Mouse (Mus musculus): ENCODE results near the gene Nsfl1c.

The Nsfl1c gene

DNA sequence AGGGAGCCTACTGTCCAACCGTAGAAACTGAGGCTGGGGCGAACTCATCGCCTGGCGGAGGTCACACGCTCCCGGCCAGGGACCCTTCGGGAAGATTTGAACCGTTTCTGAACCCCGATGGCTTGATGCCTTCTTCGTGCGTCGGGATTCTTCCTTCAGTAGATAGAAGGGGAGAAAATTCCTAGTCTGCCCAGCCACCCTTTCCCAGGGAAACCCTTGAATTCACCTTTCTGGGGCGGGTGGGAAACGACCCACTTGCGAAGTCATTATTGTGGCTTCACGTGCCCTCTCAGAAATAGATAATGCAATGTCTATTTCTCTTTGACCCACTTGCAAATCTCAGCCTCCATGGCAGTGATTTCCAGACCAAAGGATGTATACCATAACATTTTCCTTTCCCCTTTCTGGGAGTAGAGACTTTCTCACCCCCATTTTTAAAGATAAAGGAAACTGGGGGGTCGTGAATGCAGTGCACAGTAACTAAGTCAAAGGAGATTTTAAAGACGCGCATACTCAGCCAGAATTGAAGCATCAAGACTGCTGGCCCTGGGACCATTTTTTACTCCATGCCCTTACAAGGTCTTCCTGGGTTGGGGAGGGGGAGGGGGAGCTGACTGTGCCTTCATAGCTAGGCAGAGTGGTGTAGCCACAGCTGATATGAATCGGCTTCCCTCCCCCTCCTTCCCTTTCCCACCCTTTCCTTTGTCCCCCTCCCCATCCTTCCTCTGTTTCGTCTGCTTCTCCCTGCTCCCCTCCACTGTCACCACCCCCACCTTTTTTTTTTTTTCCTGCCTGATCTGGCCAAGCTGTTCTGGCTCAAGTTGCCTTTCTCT is 49.3 kb downstream of the Nsfl1c start:
- DNase-seq (ENCODE audit: low spot score) = peak; percentile 44

- no peak for DNase-seq (ENCODE audit: low spot score)
Observed at GRCm38 (mm10) chr2:151544673-151545072, 50.7 kb downstream of the Nsfl1c start.

DNA sequence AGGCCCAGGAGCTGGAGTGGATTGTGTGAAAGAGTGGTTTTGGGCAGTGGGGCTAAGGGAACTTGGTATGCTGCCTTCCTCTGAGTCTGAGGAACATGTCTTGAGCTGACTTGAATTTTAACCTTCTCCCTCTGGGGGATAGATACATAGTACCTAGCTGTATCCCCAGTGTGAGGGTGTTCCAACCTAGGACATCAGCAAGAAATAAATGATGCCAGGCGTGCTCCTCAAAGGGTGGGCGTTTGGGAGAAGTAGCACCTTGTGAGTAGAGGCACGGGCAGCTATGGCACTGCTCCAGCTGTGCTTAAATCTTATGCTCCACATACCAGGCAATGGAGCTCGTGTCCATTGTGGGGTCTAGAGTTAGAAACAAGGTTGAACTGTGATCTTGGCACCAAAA is 52.6 kb downstream of the Nsfl1c start:
- no peak for DNase-seq (ENCODE audit: low spot score)

- DNase-seq (ENCODE audit: low spot score) = no peak
Observed at GRCm38 (mm10) chr2:151549615-151550121, 55.7 kb downstream of the Nsfl1c start.
